20 mouse cellular contexts compared by ENCODE assay signal in genomic region chr11:56901201-56901600, GRCm38 (mm10).
"Had no signal": no experiment of that assay in that cellular context is flagged by ENCODE, and none has a peak within 500 bp of the region (broad histone marks: within the 10 kb centered on the region; RNA-seq: fewer than 3 reads in every experiment).

No protein-coding gene starts in this region.

- H3K4me2 ChIP-seq: liver, embryonic 15.5 days; lung, embryonic 15.5 days; midbrain, embryonic 11.5 days; midbrain, embryonic 13.5 days; neural tube, embryonic 13.5 days; neural tube, embryonic 15.5 days had no signal

- H3K9ac ChIP-seq: liver, embryonic 15.5 days; liver, postnatal 0 days; lung, embryonic 15.5 days; midbrain, embryonic 13.5 days; neural tube, embryonic 13.5 days; neural tube, embryonic 15.5 days had no signal

- H3K27me3 ChIP-seq: liver, embryonic 15.5 days; lung, embryonic 15.5 days; megakaryocyte, embryonic 14.5 days; neural tube, embryonic 13.5 days; neural tube, embryonic 15.5 days had no signal

- H3K36me3 ChIP-seq: liver, embryonic 15.5 days; lung, embryonic 15.5 days; midbrain, embryonic 13.5 days; neural tube, embryonic 13.5 days; neural tube, embryonic 15.5 days had no signal

- ATAC-seq: liver, postnatal 0 days; lung, postnatal 0 days; midbrain, embryonic 13.5 days; midbrain, embryonic 16.5 days had no signal

- H3K4me3 ChIP-seq: liver, embryonic 15.5 days; lung, embryonic 15.5 days; megakaryocyte, embryonic 14.5 days; midbrain, embryonic 13.5 days; myocyte; neural tube, embryonic 13.5 days; neural tube, embryonic 15.5 days had no signal

- H3K27ac ChIP-seq: liver, embryonic 15.5 days; lung, embryonic 15.5 days; macrophage; midbrain, embryonic 13.5 days; neural tube, embryonic 13.5 days; neural tube, embryonic 15.5 days had no signal

- H3K9me3 ChIP-seq: liver, embryonic 15.5 days; lung, embryonic 15.5 days; midbrain, embryonic 13.5 days; neural tube, embryonic 13.5 days; neural tube, embryonic 15.5 days had no signal

- DNase-seq: liver, postnatal 0 days; lung, adult 2 months; lung, postnatal 14 days; lung, postnatal 36 days; right cerebral cortex, adult 18-20 months; spleen, adult 18-20 months; thymus, adult 18-20 months; thymus, postnatal 14 days; thymus, postnatal 36 days had no signal

- H3K4me1 ChIP-seq: liver, embryonic 15.5 days; lung, embryonic 15.5 days; megakaryocyte, embryonic 14.5 days had no signal
